ENCODE assay signal across 18 mouse cellular contexts in the genomic region with DNA sequence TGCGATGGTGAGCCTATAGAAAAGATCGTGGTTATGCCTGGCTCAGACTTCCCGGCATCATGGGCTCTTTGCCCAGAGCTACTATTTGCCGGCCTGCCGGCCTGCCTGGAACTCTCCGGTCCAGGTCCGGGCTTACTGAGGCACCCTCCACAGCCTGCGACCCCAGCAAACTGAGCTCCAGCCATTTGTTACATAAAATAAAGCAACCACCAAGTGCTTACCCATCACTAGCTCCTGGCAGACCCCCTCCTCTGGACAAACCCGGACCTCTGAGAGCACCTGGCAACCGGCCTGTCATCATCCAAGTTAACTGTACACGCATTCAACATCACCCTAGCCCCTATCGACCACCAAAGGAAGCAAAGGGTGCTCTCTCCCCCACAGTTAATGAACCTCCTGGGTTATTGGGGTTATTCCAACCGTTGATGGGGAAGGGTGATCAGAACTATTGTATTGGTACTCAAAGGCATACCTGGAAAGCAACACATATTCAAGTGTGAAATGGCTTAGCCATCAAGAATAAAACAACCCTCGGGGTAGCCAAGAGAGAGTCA. TPM values are rescaled to one million over a fixed set of nuclear protein-coding genes. Genes with fewer than 3 reads are reported as not detected.
DNase-seq lines count a peak whose midpoint lies in the region; ATAC-seq and TF ChIP-seq lines count a peak whose summit lies in the region.
"Had no signal": no experiment of that assay in that cellular context is flagged by ENCODE, and none has a peak within 500 bp of the region (broad histone marks: within the 10 kb centered on the region; RNA-seq: fewer than 3 reads in every experiment).

No protein-coding gene starts in this region.

- no peak for TF ChIP-seq EP300 in lung, postnatal 0 days (IDR thresholded peaks at IDR 0.05)

- 6% methylated on average over 14 of the region's 14 CpGs for WGBS in kidney, embryonic 15.5 days
- WGBS in hindbrain, embryonic 11.5 days, result 2% methylated on average over 14 of the region's 14 CpGs
- 3% methylated on average over 14 of the region's 14 CpGs for WGBS in hindbrain, postnatal 0 days
- 1% methylated on average over 14 of the region's 14 CpGs for WGBS in midbrain, embryonic 16.5 days
- 11% methylated on average over 14 of the region's 14 CpGs for WGBS in lung, postnatal 0 days

- H3K27me3 ChIP-seq in kidney, embryonic 15.5 days, result peaks cover 98% of the 10 kb centered on the region
- H3K27me3 ChIP-seq in hindbrain, embryonic 11.5 days (ENCODE audit: control insufficient read depth, insufficient read depth, low read length), result peaks cover 89% of the 10 kb centered on the region
- peaks cover 61% of the 10 kb centered on the region for H3K27me3 ChIP-seq in hindbrain, postnatal 0 days (ENCODE audit: insufficient read depth, low read length)
- peaks cover 30% of the 10 kb centered on the region for H3K27me3 ChIP-seq in midbrain, embryonic 16.5 days (ENCODE audit: control insufficient read depth, insufficient read depth, low read depth, low read length)
- H3K27me3 ChIP-seq in lung, postnatal 0 days (replicated peaks; ENCODE audit: insufficient read depth, low read length), result peaks cover 92% of the 10 kb centered on the region
- H3K27me3 ChIP-seq: CH12.LX had no signal

- ATAC-seq in kidney, embryonic 15.5 days (replicated peaks; ENCODE audit: low FRiP score), result no peak
- no peak for ATAC-seq in hindbrain, embryonic 11.5 days (ENCODE audit: low FRiP score)
- ATAC-seq in hindbrain, postnatal 0 days, result no peak
- no peak for ATAC-seq in midbrain, embryonic 16.5 days
- no peak for ATAC-seq in lung, postnatal 0 days
- ATAC-seq: liver, embryonic 12.5 days had no signal

- H3K4me2 ChIP-seq in kidney, embryonic 15.5 days, result peak overlapping the region; percentile 93; the same call in 1 of the 2 replicates
- no peak overlapping the region for H3K4me2 ChIP-seq in hindbrain, embryonic 11.5 days (replicated peaks; ENCODE audit: low read depth, low read length)
- H3K4me2 ChIP-seq in hindbrain, postnatal 0 days (ENCODE audit: low read depth, low read length), result no peak overlapping the region; the same call in 1 of the 2 replicates
- H3K4me2 ChIP-seq in midbrain, embryonic 16.5 days (ENCODE audit: low read length), result peak overlapping the region; percentile 68
- H3K4me2 ChIP-seq in lung, postnatal 0 days (replicated peaks; ENCODE audit: low read depth, low read length), result no peak overlapping the region
- H3K4me2 ChIP-seq: liver, embryonic 12.5 days had no signal

- H3K9ac ChIP-seq in kidney, embryonic 15.5 days, result peak overlapping the region; percentile 41
- no peak overlapping the region; the same call in 1 of the 2 replicates for H3K9ac ChIP-seq in hindbrain, embryonic 11.5 days (ENCODE audit: low read depth, low read length)
- no peak overlapping the region for H3K9ac ChIP-seq in hindbrain, postnatal 0 days (replicated peaks; ENCODE audit: low read length)
- H3K9ac ChIP-seq in midbrain, embryonic 16.5 days (ENCODE audit: low read depth, low read length), result peak overlapping the region; percentile 53
- no peak overlapping the region for H3K9ac ChIP-seq in lung, postnatal 0 days (replicated peaks; ENCODE audit: low read depth)
- H3K9ac ChIP-seq: liver, embryonic 12.5 days had no signal

- H3K9me3 ChIP-seq in kidney, embryonic 15.5 days (replicated peaks), result no peaks in the 10 kb centered on the region
- no peaks in the 10 kb centered on the region for H3K9me3 ChIP-seq in hindbrain, embryonic 11.5 days (ENCODE audit: control insufficient read depth, low read length)
- no peaks in the 10 kb centered on the region for H3K9me3 ChIP-seq in hindbrain, postnatal 0 days (ENCODE audit: low read length)
- no peaks in the 10 kb centered on the region for H3K9me3 ChIP-seq in midbrain, embryonic 16.5 days (replicated peaks; ENCODE audit: control insufficient read depth, low read length, poor library complexity, severe bottlenecking)
- no peaks in the 10 kb centered on the region for H3K9me3 ChIP-seq in lung, postnatal 0 days (ENCODE audit: low read length)
- H3K9me3 ChIP-seq: liver, embryonic 12.5 days; megakaryocyte, embryonic 14.5 days had no signal

- peaks cover 51% of the 10 kb centered on the region for H3K4me1 ChIP-seq in kidney, embryonic 15.5 days
- peaks cover 10% of the 10 kb centered on the region; the same call in 1 of the 2 replicates for H3K4me1 ChIP-seq in hindbrain, embryonic 11.5 days (replicated peaks; ENCODE audit: control insufficient read depth, insufficient read depth, low read length)
- no peaks in the 10 kb centered on the region for H3K4me1 ChIP-seq in hindbrain, postnatal 0 days (ENCODE audit: insufficient read depth, low read length)
- peaks cover 8% of the 10 kb centered on the region for H3K4me1 ChIP-seq in midbrain, embryonic 16.5 days (ENCODE audit: control insufficient read depth, insufficient read depth, low read length)
- H3K4me1 ChIP-seq in lung, postnatal 0 days (ENCODE audit: insufficient read depth, low read depth, low read length), result peaks cover 18% of the 10 kb centered on the region

- H3K4me3 ChIP-seq in kidney, embryonic 15.5 days (replicated peaks), result peak overlapping the region; percentile 55
- H3K4me3 ChIP-seq in hindbrain, embryonic 11.5 days (ENCODE audit: low read depth, low read length), result peak overlapping the region; percentile 27; the same call in 1 of the 2 replicates
- peak overlapping the region; percentile 11; the same call in 1 of the 2 replicates for H3K4me3 ChIP-seq in hindbrain, postnatal 0 days (ENCODE audit: low read length)
- peak overlapping the region; percentile 47 for H3K4me3 ChIP-seq in midbrain, embryonic 16.5 days (ENCODE audit: low read depth, low read length)
- no peak overlapping the region for H3K4me3 ChIP-seq in lung, postnatal 0 days (ENCODE audit: low read depth, low read length)
- H3K4me3 ChIP-seq: liver, embryonic 12.5 days; megakaryocyte, embryonic 14.5 days had no signal

- DNase-seq in kidney, adult 9 months, result no peak
- DNase-seq in hindbrain, embryonic 11.5 days (ENCODE audit: low spot score), result peak; percentile 53
- no peak for DNase-seq in hindbrain, postnatal 0 days (ENCODE audit: low spot score)
- DNase-seq in Muller cell, postnatal 12 days (ENCODE audit: inconsistent ontology term), result no peak
- DNase-seq in lung, postnatal 0 days (ENCODE audit: low spot score), result no peak
- DNase-seq: thymus, adult 2 months had no signal

- TF ChIP-seq CTCF in hindbrain, postnatal 0 days (IDR thresholded peaks at IDR 0.05; ENCODE audit: low read depth), result no peak
- no peak for TF ChIP-seq CTCF in lung, postnatal 0 days (IDR thresholded peaks at IDR 0.05)

- no peaks in the 10 kb centered on the region for H3K36me3 ChIP-seq in kidney, embryonic 15.5 days
- no peaks in the 10 kb centered on the region for H3K36me3 ChIP-seq in hindbrain, embryonic 11.5 days (ENCODE audit: control insufficient read depth, insufficient read depth, low read length)
- H3K36me3 ChIP-seq in hindbrain, postnatal 0 days (ENCODE audit: insufficient read depth, low read length), result no peaks in the 10 kb centered on the region
- H3K36me3 ChIP-seq in midbrain, embryonic 16.5 days (ENCODE audit: control insufficient read depth, insufficient read depth, low read length), result no peaks in the 10 kb centered on the region
- H3K36me3 ChIP-seq in lung, postnatal 0 days (ENCODE audit: insufficient read depth, low read length), result no peaks in the 10 kb centered on the region
- H3K36me3 ChIP-seq: liver, embryonic 12.5 days had no signal

- peak overlapping the region; percentile 87 for H3K27ac ChIP-seq in kidney, embryonic 15.5 days
- no peak overlapping the region for H3K27ac ChIP-seq in hindbrain, embryonic 11.5 days (ENCODE audit: low read depth, low read length)
- no peak overlapping the region for H3K27ac ChIP-seq in hindbrain, postnatal 0 days
- H3K27ac ChIP-seq in midbrain, embryonic 16.5 days (ENCODE audit: low read length), result peak overlapping the region; percentile 85
- H3K27ac ChIP-seq in lung, postnatal 0 days (ENCODE audit: low read length), result no peak overlapping the region
- H3K27ac ChIP-seq: liver, embryonic 12.5 days had no signal

RNA-seq across cellular contexts. Expression of a gene that starts 4.0 kb away (rescaled TPM):
- 4.9 and 6.2 TPM in 2 replicates for polyA plus RNA-seq in kidney, embryonic 15.5 days (2015; fragmentation: Nextera tagmentation; extraction: Ambion mirVana)
- 1.6 and 3.3 TPM in 2 replicates for polyA plus RNA-seq in hindbrain, embryonic 11.5 days (2014; fragmentation: Nextera tagmentation; extraction: Ambion mirVana)
- 1.5 TPM in 1 of 2 replicates, not detected in the other for total RNA-seq in hindbrain, postnatal 0 days (2014; rRNA removed)
- 0.76 and 1.0 TPM in 2 replicates for polyA plus RNA-seq in hindbrain, postnatal 0 days (2015; fragmentation: Nextera tagmentation; extraction: Ambion mirVana)
- 2.3 and 4.0 TPM in 2 replicates for polyA plus RNA-seq in midbrain, embryonic 16.5 days (2015; fragmentation: Nextera tagmentation; extraction: Ambion mirVana)
- not detected in 2 replicates for polyA plus RNA-seq in lung, postnatal 0 days (2015; fragmentation: Nextera tagmentation; extraction: Ambion mirVana)
- total RNA-seq: granulocyte monocyte progenitor cell, adult 5-6 weeks; layer of hippocampus, adult 8-10 months; left cerebral cortex, postnatal 14 days had no signal
- polyA plus RNA-seq: cortical plate, adult 2 months; heart, embryonic 14.5 days; liver, embryonic 12.5 days; lung, embryonic 16.5 days; thymus, adult 2 months had no signal

RNA-seq across cellular contexts. Expression of a gene that starts 4.2 kb away (rescaled TPM):
- 2.8 and 3.0 TPM in 2 replicates for polyA plus RNA-seq in kidney, embryonic 15.5 days (2015; fragmentation: Nextera tagmentation; extraction: Ambion mirVana)
- 0.24 and 0.71 TPM in 2 replicates for polyA plus RNA-seq in hindbrain, embryonic 11.5 days (2014; fragmentation: Nextera tagmentation; extraction: Ambion mirVana)
- total RNA-seq in hindbrain, postnatal 0 days (2014; rRNA removed), result not detected in 2 replicates
- polyA plus RNA-seq in hindbrain, postnatal 0 days (2015; fragmentation: Nextera tagmentation; extraction: Ambion mirVana), result 0.57 and 0.75 TPM in 2 replicates
- 1.1 and 1.6 TPM in 2 replicates for polyA plus RNA-seq in midbrain, embryonic 16.5 days (2015; fragmentation: Nextera tagmentation; extraction: Ambion mirVana)
- not detected in 2 replicates for polyA plus RNA-seq in lung, postnatal 0 days (2015; fragmentation: Nextera tagmentation; extraction: Ambion mirVana)
- total RNA-seq: CH12.LX; granulocyte monocyte progenitor cell, adult 5-6 weeks; layer of hippocampus, adult 8-10 months; left cerebral cortex, postnatal 14 days had no signal
- polyA plus RNA-seq: cortical plate, adult 2 months; liver, embryonic 12.5 days; lung, embryonic 16.5 days; neural tube, embryonic 14.5 days; thymus, adult 2 months had no signal

RNA-seq across cellular contexts. Expression of a gene that starts 4.5 kb away (rescaled TPM):
- 98.5 and 108 TPM in 2 replicates for polyA plus RNA-seq in kidney, embryonic 15.5 days (2015; fragmentation: Nextera tagmentation; extraction: Ambion mirVana)
- polyA plus RNA-seq in hindbrain, embryonic 11.5 days (2014; fragmentation: Nextera tagmentation; extraction: Ambion mirVana), result 18.6 and 22.9 TPM in 2 replicates
- 2.3 and 3.5 TPM in 2 replicates for total RNA-seq in hindbrain, postnatal 0 days (2014; rRNA removed)
- 17.6 and 20.5 TPM in 2 replicates for polyA plus RNA-seq in hindbrain, postnatal 0 days (2015; fragmentation: Nextera tagmentation; extraction: Ambion mirVana)
- polyA plus RNA-seq in midbrain, embryonic 16.5 days (2015; fragmentation: Nextera tagmentation; extraction: Ambion mirVana), result 84.5 and 92.5 TPM in 2 replicates
- 2.4 and 2.7 TPM in 2 replicates for polyA plus RNA-seq in lung, postnatal 0 days (2015; fragmentation: Nextera tagmentation; extraction: Ambion mirVana)
- total RNA-seq: granulocyte monocyte progenitor cell, adult 5-6 weeks had no signal

Comparison
In these comparisons a context has a peak if more than half of its experiments do, and no peak if none do; other contexts are left out.
1. H3K27ac ChIP-seq: peak in kidney, embryonic 15.5 days (single experiment) and midbrain, embryonic 16.5 days (single experiment); none in hindbrain, embryonic 11.5 days (single experiment), hindbrain, postnatal 0 days (single experiment) and lung, postnatal 0 days (single experiment).
2. H3K4me2 ChIP-seq: peak in kidney, embryonic 15.5 days (single experiment) and midbrain, embryonic 16.5 days (single experiment); none in hindbrain, embryonic 11.5 days (single experiment), hindbrain, postnatal 0 days (single experiment) and lung, postnatal 0 days (single experiment).
3. H3K9ac ChIP-seq: peak in kidney, embryonic 15.5 days (single experiment) and midbrain, embryonic 16.5 days (single experiment); none in hindbrain, embryonic 11.5 days (single experiment), hindbrain, postnatal 0 days (single experiment) and lung, postnatal 0 days (single experiment).